Mouse (Mus musculus) adrenal gland, postnatal 14 days (tissue): ENCODE measurements around the gene Gucd1. TPM values are rescaled to one million over a fixed set of nuclear protein-coding genes. Genes with fewer than 3 reads are reported as not detected.
"Not testable (repeated sequence)": the region's sequence is repeated elsewhere in the genome, so short reads cannot be mapped to it uniquely, and the experiment has no call there.

Experiments
- DNase-seq: peaks from one replicate; pipeline ENCODE4 v3.0.0; 2021; ENCODE audit warnings: mixed read lengths
- long read RNA-seq, 2 experiments: library from polyadenylated mRNA; stranded (forward); transcript quantifications; one replicate each; pipeline ENCODE4 v2.0.0; 2021
- total RNA-seq: library from RNA; stranded (reverse); gene quantifications from 2 replicates; pipeline ENCODE4 v1.2.3, GENCODE M21; 2021

Gene Gucd1
- 41.0 and 61.5 TPM in 2 replicates for total RNA-seq
- long read RNA-seq, experiment 1, transcript Gucd1-201 (6 exons, 3,500 nt), result major isoform, 48 of 74 reads
- long read RNA-seq, experiment 1, partial matches to known transcripts, result 6 of 74 reads
- long read RNA-seq, experiment 1, other reads (novel, unspliced or antisense), result 20 of 74 reads
- long read RNA-seq, experiment 2, transcript Gucd1-201 (6 exons, 3,500 nt), result major isoform, 61 of 82 reads
- long read RNA-seq, experiment 2, partial matches to known transcripts, result 4 of 82 reads
- long read RNA-seq, experiment 2, other reads (novel, unspliced or antisense), result 16 of 82 reads

DNA sequence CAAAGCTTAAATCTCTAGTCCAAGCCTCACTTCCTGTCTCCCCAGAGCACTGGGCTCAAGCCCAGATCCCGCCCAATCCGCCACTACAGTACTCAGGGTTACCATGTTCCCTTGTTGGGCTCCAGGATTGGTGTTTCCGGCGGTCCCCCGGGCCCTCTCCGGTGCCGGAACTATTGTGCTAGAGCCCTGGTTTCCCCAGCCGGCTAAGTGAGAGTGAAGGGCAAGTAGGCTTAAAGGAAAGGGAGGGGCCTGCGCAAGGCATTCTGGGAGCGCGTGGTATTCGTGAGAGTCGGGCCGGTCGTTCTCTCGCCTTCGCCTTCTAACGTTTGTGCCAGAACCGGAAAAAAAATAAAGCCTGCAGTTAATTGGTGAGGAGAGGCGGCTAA is at the start of gene Gucd1:
Gene Gucd1, minus strand, starts transcription at position 215 of the 386 bp plus-strand sequence.
- DNase-seq, result peak; percentile 98

- DNase-seq, result not testable (repeated sequence)
Observed at GRCm38 (mm10) chr10:75566765-75567164, 49.0 kb upstream of the Gucd1 start.

DNA sequence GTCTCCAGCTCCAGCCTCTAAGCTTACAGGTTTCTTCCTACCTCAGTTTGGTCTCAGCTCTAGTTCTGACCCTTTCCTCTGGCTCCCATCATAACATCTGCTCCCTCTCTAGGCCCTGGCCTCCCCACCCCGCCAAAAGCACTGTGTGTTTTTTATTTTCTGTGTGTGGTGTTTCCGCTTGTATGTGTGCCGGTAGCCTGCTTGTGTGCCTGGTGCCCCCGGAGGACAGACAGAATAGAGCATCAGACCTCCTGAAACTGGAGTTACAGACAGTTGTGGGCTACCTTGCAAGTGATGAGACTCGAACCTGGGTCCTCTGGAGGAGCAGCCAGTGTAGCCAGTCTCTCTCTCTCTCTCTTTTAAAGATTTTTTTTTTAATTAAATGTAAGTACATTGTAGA is 48.5 kb upstream of the Gucd1 start:
- DNase-seq, result no peak

DNA sequence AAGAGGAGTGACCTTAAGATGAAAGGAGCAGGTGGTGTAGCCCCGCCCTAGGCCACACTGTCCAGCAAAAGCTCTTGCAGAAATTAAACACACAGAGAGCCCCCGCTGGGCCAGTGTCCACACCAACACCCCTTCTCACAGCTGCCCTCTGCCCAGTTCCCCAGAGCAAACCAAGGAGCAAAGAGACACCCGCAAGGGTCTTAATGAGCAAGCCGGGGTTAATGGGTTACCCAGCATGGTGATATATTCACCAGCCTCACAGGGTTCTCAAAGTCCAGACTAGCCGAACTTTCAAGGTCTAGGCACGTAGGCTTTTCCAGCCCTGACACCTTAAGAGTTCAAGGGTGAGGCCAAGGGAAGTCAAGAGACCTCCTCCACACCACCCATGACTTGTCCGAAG is 48.1 kb upstream of the Gucd1 start:
- no peak for DNase-seq

- no peak for DNase-seq
Observed at GRCm38 (mm10) chr10:75565436-75565835, 47.7 kb upstream of the Gucd1 start.

DNA sequence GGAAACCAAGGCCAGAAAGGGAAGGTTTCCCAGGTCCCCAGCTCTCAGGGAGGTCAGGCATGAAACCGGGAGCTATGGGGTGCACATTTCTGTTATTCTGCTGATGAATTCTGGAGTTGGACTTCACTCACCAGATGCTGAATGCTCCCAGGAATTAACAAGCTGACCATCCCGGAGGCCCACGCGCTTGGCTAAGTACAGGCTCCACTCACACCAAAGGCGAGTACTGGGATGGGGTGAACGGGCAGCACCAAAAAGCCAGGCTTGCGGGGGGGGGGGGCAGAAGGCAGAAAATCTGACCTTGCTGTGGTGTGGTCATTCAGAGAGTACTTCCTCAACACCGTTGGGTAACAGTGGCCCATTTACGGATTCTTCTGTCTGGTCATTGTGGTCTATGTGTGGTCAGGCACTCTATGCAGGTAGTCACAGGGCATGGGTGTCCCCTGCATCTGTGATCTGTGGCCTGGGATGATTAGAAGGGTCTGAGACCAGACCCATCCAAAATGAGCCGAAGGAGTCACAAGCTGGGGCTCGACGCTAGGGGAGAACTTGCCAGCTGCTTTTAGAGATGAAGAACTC is 47.0 kb upstream of the Gucd1 start:
- no peak for DNase-seq

- DNase-seq, result no peak
Observed at GRCm38 (mm10) chr10:75562596-75562995, 44.8 kb upstream of the Gucd1 start.

DNA sequence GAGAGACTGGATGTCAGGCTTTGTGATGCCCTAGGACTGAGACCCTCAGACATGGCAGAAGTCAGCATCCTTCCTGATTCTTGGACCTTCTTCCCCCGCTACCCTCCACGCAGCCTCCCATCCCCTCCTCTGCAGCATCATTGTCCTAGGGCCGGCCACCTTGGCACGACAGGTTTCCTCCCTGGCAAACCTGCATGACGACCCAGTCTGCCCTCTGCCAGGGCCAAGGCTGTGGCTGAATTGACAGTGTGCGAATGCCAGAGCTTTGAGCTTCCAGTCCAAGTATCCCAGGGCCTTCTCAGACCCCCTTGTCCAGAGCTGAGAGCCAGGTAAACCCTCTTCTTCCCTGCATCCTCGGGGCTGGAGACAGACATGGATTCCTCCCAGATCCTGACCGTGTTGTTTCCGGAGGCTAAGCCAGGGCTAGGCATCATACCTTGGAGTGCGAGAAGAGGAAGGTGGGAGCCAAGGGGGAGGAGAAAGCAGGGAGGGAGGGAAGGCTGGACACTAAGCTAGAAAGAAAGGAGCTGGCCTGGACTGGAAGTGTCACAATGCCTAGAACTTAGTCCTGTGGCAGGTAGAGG is 43.4 kb upstream of the Gucd1 start, which contains the start of gene Ggt1:
Gene Ggt1, plus strand, starts transcription at position 534 of the 584 bp plus-strand sequence.
- no peak for DNase-seq

GRCm38 (mm10) chr10:75560549-75560899 is 42.8 kb upstream of the Gucd1 start:
- no peak for DNase-seq

DNA sequence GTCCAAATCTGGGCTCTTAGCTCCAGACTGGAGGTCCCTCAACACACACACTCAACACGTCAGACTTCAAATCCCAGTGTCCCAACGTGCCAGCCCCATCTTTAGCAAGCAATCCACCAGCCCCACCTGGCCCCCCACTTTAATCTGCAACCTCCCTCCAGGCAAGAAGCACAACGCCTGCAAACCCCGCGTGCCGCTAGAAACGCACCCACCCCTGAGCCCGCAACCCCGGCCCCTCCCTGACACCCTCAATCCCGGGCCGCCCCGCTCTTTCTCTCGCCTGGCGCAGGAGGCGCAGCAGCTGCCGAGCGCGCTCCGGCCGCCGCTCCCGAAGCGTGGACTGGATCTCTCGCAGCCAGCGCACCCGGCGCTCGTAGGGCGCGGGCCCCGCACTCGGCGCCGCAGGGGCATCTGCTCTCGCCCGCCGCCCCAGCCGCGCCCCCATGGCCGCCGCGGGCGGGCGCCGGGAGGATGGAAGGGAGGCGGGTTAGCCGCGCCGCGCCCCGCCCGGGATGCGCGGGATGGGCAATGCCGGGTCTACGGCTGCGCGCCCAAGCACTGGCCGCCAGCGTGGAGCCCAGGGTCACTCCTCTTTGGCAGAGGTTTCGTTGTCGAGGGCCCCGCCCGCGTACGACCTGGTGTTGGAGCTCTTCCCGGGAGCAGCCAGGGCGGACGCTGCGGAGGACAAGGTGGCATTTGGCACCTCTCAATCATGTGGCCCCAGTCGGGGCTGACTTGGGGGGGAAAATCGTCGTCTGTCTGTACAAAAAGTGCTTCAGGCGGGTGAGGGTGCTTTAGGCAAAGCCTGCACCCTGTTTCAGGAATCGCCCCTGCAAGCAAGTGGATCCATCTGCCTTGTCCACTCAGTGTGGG is 42.1 kb upstream of the Gucd1 start, which contains the start of gene Lrrc75b:
Gene Lrrc75b, minus strand, starts transcription at position 655 of the 873 bp plus-strand sequence.
- peak; percentile 84 for DNase-seq

DNA sequence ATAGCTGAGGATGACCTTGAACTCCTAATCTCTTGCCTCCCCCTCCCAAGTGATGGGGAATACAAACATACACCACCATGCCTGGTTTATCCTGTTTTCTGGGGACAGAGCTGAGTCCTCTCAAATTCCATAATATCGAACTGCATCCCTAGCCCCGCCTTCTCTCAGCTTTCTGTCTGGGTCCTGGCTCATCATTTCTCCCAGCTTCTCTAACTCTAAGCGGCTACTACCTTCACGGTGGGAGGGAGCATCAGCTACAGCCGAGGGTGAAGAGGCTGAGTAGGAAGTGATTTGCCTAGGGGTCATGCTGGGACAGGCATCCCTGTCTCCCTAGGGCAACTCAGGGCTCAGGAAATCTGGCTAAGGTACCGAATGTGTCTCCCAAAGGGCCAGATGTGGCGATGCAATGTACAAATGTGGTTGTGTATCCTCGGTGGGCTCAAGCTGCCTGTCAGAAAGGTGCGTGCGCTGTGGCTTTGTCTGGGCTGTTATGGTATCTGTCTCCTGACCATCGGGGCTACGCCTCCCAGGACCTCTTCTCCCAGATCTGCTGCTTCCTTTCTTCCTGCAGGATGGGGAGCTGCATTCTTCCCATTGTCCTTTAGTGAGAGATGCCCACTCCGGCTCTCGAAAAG is 41.4 kb upstream of the Gucd1 start:
- no peak for DNase-seq

GRCm38 (mm10) chr10:75558515-75558914 is 40.7 kb upstream of the Gucd1 start:
- DNase-seq, result no peak

- DNase-seq, result peak; percentile 73
Observed at GRCm38 (mm10) chr10:75556026-75556425, 38.3 kb upstream of the Gucd1 start.

DNA sequence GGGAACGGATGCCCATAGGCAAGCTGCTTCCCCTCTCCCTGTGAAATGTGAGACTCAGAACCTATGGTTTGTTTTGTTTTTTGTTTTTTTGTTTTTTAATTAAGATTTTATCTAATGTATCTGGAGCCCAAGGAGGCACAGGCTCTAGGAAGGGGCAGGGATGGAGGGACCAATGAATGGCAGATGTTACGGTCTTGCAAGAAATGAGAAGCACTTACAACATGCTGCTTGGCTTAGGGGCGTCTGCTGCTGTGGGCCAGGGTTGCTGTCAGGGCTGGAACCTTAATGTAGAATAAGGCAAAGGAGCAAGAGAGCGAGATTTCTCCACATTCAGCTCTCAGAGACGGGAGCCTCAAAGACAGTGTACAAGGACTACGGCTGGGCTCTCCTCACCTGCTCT is 37.8 kb upstream of the Gucd1 start:
- DNase-seq, result no peak

DNA sequence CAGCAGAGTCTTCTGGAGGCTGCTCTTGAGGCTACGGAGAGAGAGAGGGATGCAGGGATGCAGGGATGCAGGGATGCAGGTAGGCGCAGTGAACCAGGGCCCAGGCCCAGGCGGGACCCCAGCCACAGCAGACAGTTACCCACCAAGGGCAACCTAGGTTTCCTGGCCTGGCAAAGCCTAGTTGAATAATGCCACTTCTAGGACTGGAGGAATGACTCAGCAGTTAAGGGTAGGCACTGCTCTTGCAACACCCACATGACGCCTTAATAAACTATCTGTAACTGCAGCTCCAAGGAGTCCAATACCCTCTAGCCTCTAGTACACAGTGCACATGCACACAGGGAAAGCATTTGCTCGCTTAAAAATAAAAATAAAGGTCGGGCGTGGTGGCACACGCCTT is 36.3 kb upstream of the Gucd1 start:
- DNase-seq, result no peak

DNA sequence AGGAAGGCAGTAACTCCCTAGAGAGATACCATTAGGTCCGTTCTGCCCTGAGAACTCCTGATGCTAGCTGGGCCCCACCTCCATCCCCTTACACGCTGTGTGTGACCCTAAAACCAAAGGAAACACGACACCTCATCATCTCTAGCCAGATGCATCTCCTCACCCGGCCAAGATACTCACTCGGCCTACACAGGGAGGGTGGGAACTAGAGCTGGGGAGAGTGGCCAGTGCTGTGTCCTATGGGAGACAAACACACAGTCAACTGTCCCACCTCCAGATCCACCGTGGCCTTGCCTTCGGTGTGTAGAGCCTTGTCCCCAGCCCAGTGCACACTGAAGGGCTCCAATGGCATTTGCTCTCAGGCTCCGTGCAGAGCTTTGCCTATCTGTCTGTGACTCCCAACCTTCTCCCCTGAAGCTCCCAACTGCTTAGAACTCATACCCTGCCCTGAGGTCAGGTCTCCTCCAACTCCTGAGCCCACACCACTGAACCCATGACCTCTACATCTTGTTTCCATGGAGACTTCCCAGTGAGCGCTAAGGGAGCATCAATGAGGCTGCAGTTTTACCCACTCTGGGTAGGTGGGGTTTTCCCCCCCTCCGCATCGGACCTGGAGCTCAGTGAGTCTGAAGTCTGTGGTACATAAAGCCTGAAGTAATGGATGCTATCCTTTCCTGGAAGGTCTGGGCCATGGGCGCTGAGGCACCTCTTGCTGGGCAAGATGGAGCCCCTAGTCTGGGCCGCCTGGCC is 35.1 kb upstream of the Gucd1 start:
- DNase-seq, result no peak

GRCm38 (mm10) chr10:75552106-75552505 is 34.3 kb upstream of the Gucd1 start:
- no peak for DNase-seq

- DNase-seq, result no peak
Observed at GRCm38 (mm10) chr10:75551175-75551574, 33.4 kb upstream of the Gucd1 start.

GRCm38 (mm10) chr10:75549886-75550285 is 32.1 kb upstream of the Gucd1 start:
- no peak for DNase-seq

- DNase-seq, result no peak
Observed at GRCm38 (mm10) chr10:75548486-75548885, 30.7 kb upstream of the Gucd1 start.

- no peak for DNase-seq
Observed at GRCm38 (mm10) chr10:75547901-75548300, 30.1 kb upstream of the Gucd1 start.
